Mouse (Mus musculus) CH12.LX (cell line): ENCODE measurements at regions not wholly inside any gene's neighbourhood (a gene's known extent, or its start where the extent isn't known, plus 50 kb on each side); places are given as distances from the start of the nearest gene placed in this dataset.

Experiments used
- CTCF ChIP-seq, 2 experiments: IDR thresholded peaks in 1 of 2; conservative IDR thresholded peaks in 1 of 2; 2 replicates each; pipeline ENCODE4 v1.5.1; 2011 to 2012; ENCODE audit warnings: low read depth in 2 of 2, low read length in 2 of 2, improper control_type of control experiment in 1 of 2, inconsistent platforms in 1 of 2, mild to moderate bottlenecking in 1 of 2, moderate library complexity in 1 of 2
- PAX5 ChIP-seq: IDR thresholded peaks from 2 replicates; pipeline ENCODE4 v1.6.1; 2012; ENCODE audit warnings: low read length, inconsistent platforms, mixed read lengths

- peak in 1 of 2 experiments; percentile 23; a peak in 1 of 4 replicates for TF ChIP-seq CTCF (conservative IDR thresholded peaks at IDR 0.05 in 1 of 2, IDR thresholded peaks at IDR 0.05 in 1 of 2; ENCODE audit: low read depth in 2 of 2, low read length in 2 of 2)
- TF ChIP-seq PAX5 = no peak
Measured at GRCm38 (mm10) chr19:48144129-48144528, 61.7 kb upstream of the Sorcs3 start.
